Mouse (Mus musculus) intestine, embryonic 16.5 days (tissue): ENCODE data around the gene Idh3b. TPM values are rescaled to one million over a fixed set of nuclear protein-coding genes. Genes with fewer than 3 reads are reported as not detected.

ENCODE experiments used
- ATAC-seq: fragments of 200-750 bp; cut with Nextera tagmentation; 2 replicates; pipeline ENCODE4 v1.8.0; 2017; ENCODE audit warnings: moderate TSS enrichment, moderate library complexity
- H3K27ac ChIP-seq: fragments of 300-500 bp; sonication (generic); 2 replicates; pipeline ENCODE4 v1.5.1; 2014; ENCODE audit warnings: mild to moderate bottlenecking, low read length
- H3K27me3 ChIP-seq: fragments of 300-500 bp; sonication (generic); replicated peaks from 2 replicates; pipeline ENCODE4 v1.6.1; 2014; ENCODE audit warnings: low read length, control low read depth, mixed read lengths; ENCODE audit not compliant: control insufficient read depth, insufficient read depth
- H3K36me3 ChIP-seq: fragments of 300-500 bp; sonication (generic); 2 replicates; pipeline ENCODE4 v1.6.1; 2014; ENCODE audit warnings: low read length, control low read depth; ENCODE audit not compliant: control insufficient read depth, insufficient read depth
- H3K4me1 ChIP-seq: fragments of 300-500 bp; sonication (generic); 2 replicates; pipeline ENCODE4 v1.6.1; 2014; ENCODE audit warnings: low read length, control low read depth, mixed read lengths; ENCODE audit not compliant: control insufficient read depth, insufficient read depth
- H3K4me2 ChIP-seq: fragments of 300-500 bp; sonication (generic); 2 replicates; pipeline ENCODE4 v1.6.1; 2014; ENCODE audit warnings: low read depth, low read length, control low read depth
- H3K4me3 ChIP-seq: fragments of 300-500 bp; sonication (generic); 2 replicates; pipeline ENCODE4 v1.5.1; 2014; ENCODE audit warnings: mild to moderate bottlenecking, low read length
- H3K9ac ChIP-seq: fragments of 300-500 bp; sonication (generic); 2 replicates; pipeline ENCODE4 v1.6.1; 2014; ENCODE audit warnings: low read depth, low read length
- H3K9me3 ChIP-seq: fragments of 300-500 bp; sonication (generic); 2 replicates; pipeline ENCODE4 v1.6.1; 2016; ENCODE audit warnings: low read length, control low read depth; ENCODE audit not compliant: control insufficient read depth
- WGBS: fragments of 180-500 bp; shearing (Covaris S2); extraction: QIAGEN DNeasy Blood & Tissue Kit; methylation state at CpG from one replicate; pipeline ENCODE4 v1.1.7; 2014; 5-methylcytosine and 5-hydroxymethylcytosine counted together
- polyA plus RNA-seq: library from polyadenylated mRNA; unstranded; fragments of >200 nt; fragmentation: Nextera tagmentation; extraction: Ambion mirVana; gene quantifications from 2 replicates; pipeline ENCODE4 v1.2.1, GENCODE M21; 2015

Idh3b gene
- polyA plus RNA-seq, 1 experiment from 2014 or later, result 308 TPM

DNA sequence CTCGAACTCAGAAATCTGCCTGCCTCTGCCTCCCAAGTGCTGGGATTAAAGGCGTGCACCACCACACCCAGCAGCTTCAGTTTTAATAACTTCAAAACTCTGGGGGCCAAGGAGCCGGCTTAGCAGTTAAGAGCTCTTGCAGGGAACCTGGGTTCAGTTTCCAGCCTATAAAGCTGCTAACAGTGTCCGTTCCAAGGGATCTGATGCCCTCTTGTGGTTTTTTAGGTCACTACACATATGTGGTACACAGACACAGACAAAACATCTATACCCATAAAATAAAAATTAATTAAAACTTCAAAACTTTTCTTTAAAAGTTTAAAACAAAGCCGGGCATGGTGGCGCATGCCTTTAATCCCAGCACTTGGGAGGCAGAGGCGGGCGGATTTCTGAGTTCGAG lies 37.4 kb downstream of the Idh3b start:
- H3K4me1 ChIP-seq, result no peaks in the 10 kb centered on the region
- no peaks in the 10 kb centered on the region for H3K27me3 ChIP-seq
- H3K9me3 ChIP-seq, result no peaks in the 10 kb centered on the region
- no peaks in the 10 kb centered on the region for H3K36me3 ChIP-seq
- no peak overlapping the region for H3K9ac ChIP-seq
- no peak overlapping the region for H3K27ac ChIP-seq
- H3K4me3 ChIP-seq, result no peak overlapping the region
- no peak overlapping the region for H3K4me2 ChIP-seq
- WGBS, result 48% methylated on average over 7 of the region's 9 CpGs
- ATAC-seq, result no peak

Other genes with a start within 250 kb of the Idh3b start
- gene Tgm6, start 172.1 kb downstream of the Idh3b start, polyA plus RNA-seq, result not detected in 2 replicates
- gene Snrpb, start 105.1 kb downstream of the Idh3b start, polyA plus RNA-seq, result 470 and 526 TPM in 2 replicates
- gene Tmc2, start 89.4 kb downstream of the Idh3b start, polyA plus RNA-seq, result not detected in 2 replicates
- 209 and 237 TPM in 2 replicates for gene Nop56, start 10.1 kb downstream of the Idh3b start, polyA plus RNA-seq
- gene Ebf4, start 10.6 kb upstream of the Idh3b start, polyA plus RNA-seq, result 0.97 and 1.2 TPM in 2 replicates
- 32.1 and 36.6 TPM in 2 replicates for gene Cpxm1, start 113.0 kb upstream of the Idh3b start, polyA plus RNA-seq
- not detected in 2 replicates for gene Gm28372, start 120.7 kb upstream of the Idh3b start, polyA plus RNA-seq
- gene 1700020A23Rik, start 120.7 kb upstream of the Idh3b start, polyA plus RNA-seq, result 0.32 TPM in 1 of 2 replicates, not detected in the other
- not detected in 2 replicates for gene Tmem239, start 121.9 kb upstream of the Idh3b start, polyA plus RNA-seq
- 75.0 and 81.5 TPM in 2 replicates for gene Vps16, start 139.8 kb upstream of the Idh3b start, polyA plus RNA-seq
- 10.7 and 13.2 TPM in 2 replicates for gene Pced1a, start 140.2 kb upstream of the Idh3b start, polyA plus RNA-seq
- 29.0 and 53.6 TPM in 2 replicates for gene Ptpra, start 165.7 kb upstream of the Idh3b start, polyA plus RNA-seq